Mouse (Mus musculus) layer of hippocampus, adult 9-11 months (tissue): ENCODE measurements around the gene Bean1.
A peak's percentile ranks its signal among the peaks of the same experiment; 100 is the strongest.

Experiments used
- DNase-seq: peaks from one replicate; pipeline ENCODE4 v3.0.0; 2022

Gene Bean1

DNA sequence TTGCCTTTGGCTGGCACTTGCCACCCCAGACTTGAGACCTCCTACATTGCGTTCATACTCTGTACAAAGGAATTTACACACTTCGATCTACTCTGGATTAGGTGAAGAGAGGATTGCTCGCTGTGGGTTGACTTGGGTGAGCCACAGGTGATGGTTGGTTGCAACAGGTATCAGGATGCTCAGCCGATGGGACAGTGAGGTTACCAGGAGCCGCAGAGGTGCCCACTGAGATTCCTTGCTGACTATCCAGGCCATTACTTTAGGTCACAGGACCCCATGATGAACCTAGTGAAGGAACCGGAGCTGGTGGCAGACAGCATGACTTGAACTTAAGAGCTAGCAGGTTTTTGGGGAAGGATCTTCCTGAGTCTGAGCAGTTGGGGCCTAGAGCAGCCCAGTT is 2.2 kb downstream of the Bean1 start:
- DNase-seq: no peak

DNA sequence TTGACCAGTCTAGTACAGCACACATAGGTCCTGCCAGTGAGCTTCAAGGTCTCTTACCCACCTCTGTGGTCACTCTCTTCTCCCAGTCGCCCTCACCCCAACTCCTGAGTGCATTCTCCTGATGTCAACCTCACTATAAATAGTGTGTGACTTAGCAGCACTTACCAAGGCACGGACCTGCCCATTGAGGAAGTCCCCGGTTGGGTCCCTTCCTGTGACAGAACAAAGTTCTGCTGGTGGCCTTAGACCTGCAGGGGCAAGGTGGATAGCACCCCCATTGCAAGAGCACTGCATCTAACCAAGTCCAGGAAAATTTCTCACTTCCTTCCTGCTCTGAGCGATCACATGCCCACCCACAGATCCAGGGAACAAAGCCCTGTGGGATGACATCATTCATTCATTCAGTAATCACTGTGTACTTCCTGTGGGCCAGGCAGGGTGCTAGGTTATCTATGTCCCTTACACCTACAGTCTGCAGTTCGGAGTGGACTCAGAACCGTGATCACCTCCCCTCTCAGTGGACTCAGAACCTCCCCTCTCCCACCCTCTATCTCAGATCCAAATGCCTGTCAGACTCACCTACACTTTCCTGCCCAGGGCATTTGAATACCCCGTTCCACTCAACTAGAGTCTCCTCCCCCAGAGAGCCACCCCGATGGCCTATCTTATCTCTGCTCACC is 5.7 kb downstream of the Bean1 start:
- DNase-seq: no peak

DNA sequence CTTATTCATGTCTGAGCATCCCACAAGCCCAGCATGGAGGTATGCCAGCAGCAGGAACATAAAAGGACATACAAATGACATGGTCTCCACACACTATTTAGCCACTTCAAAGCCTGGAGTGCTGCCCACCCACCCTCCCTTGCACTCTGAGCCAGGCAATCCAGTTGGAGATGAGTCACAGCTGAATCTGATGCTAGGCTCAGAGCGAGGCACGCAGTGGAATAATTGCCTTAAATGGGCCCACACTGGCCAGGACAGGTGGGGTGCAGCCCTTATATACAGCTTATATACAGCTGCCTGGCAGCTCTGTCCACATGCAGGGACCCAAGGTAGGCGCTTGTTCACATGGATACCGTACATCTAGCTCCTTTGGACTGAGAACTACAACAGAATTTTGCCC is 6.8 kb downstream of the Bean1 start:
- peak; percentile 16 for DNase-seq

DNA sequence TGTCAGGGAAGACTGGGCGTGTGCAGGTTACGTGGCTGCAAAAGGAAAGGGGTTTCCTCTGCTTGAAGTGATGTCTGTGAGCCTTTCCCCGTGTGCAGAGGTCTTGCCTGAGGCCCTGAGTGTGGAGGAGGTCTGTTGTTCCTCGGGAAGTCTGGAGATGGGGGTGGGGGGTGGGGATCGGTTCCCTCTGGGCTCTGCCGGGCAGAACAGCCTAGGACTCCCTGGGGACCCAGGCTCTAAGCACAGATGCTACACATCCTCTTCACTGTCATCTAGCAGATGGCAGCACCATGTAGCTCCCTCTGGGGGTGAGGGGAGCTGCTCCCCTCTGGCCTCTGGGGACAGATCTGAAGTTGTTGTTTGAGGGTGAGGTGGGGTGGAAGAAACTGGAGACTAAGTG is 14.7 kb downstream of the Bean1 start:
- DNase-seq: no peak

DNA sequence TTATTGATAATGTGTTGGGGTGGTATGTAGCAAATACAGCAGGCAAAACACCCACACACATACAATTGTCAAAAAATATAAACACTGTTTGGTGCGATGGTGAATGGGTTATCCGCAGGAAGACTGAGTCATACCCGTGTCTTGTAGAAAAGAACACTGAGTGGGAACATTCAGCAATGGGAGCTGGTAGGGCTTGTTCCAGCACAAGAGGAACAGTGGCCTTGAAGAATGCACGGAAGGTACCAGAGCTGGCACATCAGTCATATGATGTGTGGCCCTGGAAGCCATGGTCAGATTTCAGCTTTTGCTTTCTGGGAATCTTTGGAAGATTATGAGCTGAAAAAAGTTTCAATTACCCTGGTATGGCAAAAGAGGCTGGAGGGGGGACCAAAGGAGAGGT is 16.6 kb downstream of the Bean1 start:
- no peak for DNase-seq

DNA sequence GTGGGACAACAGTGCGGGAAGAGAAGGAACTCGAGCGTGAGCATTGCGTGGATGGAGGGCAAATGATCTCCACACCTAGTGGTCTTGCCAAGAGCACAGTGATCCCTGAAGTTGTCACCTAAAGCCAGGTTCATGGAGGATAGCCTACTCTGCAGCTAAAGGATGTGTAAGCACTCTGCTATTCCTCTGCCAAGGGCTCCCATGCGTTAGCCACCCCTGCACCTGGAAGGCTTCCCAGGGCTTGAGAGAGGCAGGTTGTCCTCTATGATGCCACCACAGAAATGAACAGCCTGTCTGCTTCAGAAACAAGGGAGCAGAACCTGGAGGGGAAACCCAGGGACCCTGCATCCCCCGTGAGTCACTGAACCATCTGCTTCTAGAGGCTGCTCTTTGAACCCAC is 17.4 kb downstream of the Bean1 start:
- DNase-seq: no peak

DNA sequence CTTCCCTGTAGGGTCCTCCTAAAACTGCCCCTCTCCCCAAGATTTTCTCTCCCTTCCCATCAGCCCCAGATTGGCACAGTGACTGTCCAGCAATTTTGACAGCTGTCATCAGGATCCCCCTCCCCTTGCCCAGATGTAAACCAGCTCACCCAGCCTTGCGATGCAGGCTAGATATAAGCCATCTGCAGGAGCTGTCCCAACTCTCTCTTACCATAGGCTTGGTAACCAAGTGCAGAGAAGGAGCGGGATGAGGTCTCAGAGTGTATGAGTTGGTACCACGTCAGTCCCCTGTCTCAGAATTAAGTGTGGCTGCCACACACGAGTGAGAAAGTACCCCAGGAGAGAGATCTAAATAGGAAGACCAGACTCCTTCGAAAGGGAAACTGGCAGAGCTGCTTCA is 18.2 kb downstream of the Bean1 start:
- DNase-seq: no peak

DNA sequence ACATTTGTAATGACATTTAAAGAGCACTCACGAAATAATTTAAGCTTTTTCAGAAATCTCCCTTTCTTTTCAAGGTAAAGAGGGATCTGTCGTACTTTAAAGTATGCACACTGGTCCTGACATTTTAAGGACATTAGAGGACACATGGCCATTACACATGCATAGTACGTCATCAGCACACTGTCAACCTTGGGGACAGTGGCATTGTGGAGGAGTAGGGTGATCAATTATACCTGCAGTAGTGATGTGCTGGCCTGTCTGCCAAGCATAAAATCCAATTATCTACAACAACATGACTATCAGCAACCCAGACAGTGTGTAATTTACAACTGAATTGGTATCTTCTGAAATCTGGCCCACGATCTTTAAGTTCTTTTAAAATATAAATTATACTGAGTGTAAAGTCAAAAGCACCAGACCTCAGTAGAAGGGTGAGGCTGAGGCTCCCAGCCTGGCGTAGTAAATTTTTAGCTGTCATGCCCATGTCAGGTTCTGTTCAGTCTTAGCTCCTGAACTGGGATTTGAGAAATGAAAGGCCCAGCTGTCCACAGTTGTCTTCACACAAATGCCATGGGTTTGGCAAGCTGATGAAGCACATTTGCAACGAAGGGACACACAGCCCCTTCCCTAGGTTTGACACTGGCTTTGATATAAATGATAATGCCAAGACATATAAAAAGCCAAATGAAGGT is 20.7 kb downstream of the Bean1 start:
- DNase-seq: no peak

DNA sequence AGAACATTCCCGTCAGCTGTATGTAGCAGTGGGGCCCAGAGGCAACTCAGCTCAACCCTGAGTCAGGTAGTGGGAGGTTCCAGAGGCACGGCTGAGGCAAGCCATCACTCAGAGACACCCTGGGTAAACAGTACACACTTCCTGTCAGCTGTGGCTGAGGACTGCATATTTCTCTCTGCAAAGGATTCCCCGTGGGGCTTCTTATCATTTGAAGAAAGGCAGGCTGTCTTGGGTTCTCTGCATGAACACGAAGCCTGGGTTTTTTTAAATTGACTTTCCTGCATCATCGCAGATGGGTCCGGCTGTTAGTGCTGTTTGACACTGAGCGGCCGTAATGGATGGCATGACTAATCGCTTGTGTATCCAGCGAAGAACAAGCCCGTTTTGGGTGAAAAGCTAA is 21.3 kb downstream of the Bean1 start:
- DNase-seq: no peak

DNA sequence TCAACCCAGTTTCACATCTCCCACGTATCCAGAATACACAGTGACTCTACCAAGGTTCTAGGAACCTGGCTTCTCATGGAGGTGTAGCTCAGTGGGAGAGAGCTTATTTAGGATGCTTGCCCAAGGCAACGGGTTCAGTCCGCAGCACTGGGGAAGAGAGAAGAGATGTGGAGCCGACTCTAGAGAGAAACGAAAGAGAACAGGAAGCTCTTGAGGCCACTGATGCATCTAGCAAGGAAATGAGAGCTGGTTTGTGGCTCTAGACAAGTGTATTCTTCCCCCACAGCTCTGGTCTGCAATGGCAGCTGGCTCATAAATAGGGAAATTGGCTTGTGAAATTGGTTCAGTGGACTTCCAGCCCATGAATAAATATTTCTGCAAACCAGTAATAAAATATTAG is 29.6 kb downstream of the Bean1 start:
- DNase-seq: no peak

DNA sequence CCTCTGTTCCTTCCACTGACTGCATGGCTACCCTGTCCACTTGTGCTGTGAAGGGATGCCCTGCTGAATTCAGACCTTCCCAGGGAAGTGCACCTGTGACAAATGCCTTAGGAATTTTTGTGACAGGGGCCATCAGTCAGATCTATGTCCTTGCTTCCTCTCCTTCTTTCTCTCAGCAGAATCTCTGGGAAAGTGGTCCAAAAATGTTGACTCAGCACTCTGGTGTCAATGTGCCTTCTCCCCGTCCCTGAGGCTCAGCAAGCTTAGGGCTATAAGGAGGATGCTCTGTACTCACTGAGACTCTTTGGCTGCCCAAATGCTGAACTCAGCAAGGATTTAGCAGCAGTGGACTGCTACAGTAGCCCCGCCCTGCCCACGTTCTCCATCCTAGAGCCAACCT is 31.4 kb downstream of the Bean1 start:
- DNase-seq: no peak

DNA sequence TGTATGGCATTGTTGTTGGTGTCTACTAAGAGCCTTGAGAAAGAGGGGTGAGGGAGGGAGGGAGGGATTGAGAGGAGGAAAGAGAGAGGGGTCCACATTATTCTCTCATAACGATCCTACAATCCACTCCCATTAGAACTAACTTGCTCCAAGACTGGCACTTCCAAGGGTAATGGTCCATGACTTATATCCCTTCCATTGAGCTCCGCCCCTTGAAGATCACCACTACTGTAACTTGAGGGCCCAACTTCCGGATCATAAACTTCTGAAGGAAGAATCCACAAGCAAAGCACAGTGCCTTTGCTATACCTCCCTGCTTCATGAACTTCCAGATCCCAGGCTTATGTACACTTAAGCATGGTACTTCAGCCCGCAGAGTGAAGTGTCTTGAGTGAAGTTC is 32.1 kb downstream of the Bean1 start:
- DNase-seq: no peak

DNA sequence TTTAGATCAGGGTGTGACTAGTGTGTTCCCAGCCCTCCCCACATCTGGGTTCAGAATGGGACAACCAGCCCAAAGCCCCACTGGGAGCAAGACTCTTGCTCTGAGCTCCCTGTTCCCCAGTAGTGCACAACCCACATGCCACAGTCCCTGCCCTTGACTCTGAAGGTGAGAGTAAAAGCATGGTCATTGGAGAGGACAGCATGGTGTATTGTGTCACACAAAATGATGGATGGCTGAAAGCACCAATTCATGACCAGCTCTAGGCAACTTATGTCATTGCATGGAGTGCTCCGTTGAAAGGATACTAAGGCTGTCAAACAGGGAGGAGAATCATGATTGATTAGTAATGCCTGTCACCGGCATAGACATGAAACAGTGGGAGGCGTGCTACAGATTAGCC is 35.0 kb downstream of the Bean1 start:
- no peak for DNase-seq

DNA sequence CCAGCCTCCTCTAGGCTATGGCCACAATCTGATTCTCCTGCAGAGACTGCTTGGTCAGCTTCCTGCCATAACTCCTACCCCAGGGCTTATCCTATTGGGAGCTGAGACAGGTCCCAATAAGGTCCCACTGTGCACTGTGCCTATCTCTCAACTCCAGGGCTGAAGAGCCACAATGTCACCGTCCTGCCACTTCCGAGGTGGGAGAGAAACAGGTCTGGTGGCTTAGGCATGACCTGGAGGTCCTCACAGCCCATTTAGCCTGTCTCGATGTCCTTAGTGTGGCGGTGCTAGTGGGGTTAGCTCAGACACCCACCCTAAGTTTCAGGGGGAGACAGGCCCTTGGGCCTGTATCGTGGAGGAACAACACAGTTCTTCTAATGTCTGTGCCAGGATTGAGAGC is 47.4 kb downstream of the Bean1 start:
- no peak for DNase-seq

DNA sequence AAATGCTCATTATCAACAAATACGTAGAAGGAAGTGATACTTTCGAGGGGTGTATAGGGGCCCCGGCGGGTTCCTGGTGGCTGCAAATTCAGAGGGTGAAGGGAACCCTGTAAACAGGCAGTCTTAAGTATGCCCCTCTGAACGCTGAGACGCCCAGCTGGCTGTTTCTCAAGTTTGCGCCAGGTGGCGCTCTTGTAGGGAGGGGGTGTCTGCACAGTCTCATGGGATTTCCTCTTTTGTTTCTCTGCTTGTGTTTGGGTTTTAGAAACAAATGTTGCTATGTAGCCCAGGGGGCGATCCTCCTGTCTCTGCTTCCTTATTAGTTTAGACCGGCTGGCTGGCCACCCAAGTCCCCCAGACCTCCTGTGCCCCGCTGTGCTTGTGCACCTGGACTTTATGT is 48.8 kb downstream of the Bean1 start:
- DNase-seq: no peak

DNA sequence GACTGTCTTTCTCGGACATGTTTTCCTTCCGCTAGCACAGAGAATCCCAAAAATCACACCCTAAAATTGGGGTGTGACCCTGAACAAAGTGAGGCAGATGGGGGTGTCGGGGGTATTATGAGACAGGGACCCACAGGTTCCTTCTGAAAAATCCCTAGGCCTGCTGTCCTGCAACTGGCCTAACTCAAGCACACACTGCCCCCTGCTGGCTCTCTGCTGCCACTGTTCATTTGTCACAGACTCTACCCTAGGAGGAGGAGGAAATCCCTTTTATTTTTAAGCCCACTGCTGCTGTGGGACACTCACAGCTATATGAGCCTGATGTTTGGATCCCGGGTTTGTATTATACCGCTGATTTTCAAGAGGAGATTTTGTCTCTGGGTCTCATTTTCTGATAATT is 49.6 kb downstream of the Bean1 start:
- DNase-seq: peak; percentile 65

DNA sequence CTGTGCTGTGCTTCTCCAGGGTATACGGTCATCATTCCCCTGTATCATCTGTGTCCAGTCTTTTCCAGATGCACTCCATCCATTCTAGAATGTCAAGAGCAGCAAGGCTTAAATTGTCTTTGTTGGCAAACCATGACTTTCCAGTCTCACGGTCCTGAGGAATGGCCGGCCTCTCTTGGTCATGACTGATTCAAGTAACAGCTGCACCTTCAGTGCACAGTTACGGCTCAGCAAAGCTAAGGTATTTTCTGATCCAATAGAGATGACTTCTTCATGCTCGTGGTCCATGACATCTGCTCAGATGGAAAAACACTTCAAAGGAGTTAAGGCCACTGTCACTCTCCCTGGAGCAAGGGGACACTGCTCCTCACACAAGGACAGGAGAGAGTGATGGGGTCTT is 56.8 kb downstream of the Bean1 start:
- DNase-seq: no peak

DNA sequence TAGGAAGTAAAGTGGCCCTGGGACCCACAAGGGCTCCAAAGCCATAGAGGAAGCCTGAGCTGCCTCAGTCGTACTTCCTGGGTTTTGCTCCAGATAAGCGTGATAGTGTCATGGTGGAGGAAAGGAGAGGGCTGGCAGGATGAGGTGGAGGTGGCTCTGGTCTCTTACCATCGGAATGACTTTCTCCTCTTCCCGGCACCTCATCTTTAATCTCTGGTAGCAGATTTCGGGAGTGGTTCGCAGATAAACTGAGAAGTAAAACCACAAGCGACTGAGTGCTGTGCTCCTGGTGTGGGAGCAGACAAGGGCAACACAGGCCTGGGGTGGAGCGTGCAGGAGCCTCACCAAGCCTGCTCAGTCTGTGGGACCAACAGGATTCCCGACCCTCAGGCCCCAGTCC is 60.1 kb downstream of the Bean1 start:
- DNase-seq: no peak

DNA sequence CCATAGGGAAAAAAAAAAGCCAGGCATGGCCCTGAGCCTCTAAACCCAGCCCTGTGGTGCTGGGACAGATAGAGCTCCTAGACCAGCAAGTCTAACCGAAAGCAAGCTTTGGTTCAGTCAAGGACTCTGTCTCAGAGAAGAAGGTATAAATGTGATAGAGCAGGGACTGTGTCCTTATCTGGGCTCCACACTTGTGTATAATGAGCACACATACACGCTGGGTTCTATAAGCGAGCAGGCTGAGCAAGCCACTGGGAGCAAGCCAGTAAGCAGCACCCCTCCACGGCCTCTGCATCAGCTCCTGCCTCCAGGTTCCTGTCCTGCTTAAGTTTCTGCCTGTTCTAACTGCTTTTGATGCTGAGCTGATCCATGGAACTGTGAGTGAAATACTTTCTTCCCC is 61.8 kb downstream of the Bean1 start:
- DNase-seq: no peak

DNA sequence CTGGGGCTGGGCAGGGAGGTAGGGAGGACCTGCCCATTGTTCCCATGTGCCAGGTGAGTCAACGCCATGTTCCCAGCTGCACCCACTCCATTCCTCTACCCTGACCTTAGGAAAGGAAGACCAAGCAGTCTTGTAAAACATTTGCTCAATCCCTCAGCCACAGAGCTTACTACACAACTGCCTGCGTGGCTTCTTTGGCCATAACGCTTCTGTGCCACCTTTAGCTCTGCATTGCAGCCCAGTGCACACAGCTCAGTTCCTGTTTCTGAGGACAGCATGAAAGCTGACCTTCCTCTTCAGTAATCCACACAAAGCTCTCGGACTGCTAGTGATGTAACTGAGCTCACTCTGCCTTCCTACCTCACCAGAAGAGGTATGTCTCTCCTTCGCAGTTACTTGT is 62.7 kb downstream of the Bean1 start:
- DNase-seq: no peak

DNA sequence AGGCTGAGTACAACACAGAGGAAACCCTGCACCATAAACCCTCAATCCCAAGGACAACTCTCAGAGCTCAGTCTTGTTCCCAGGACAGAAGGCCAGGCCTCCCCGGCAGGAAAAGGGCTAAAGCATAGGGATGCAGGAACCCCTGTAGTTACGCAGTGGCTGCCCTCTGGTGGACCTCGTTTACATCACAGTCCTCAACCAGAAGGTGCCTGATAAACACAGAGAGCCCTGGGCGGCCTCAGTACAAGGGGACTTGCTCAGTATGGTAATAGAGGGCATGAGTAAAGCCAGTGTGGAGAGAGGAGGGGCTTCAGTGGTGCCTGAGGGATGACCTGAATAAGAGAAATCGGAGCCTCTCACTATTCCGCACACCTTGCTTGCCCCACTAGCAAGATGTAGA is 64.3 kb downstream of the Bean1 start:
- no peak for DNase-seq

DNA sequence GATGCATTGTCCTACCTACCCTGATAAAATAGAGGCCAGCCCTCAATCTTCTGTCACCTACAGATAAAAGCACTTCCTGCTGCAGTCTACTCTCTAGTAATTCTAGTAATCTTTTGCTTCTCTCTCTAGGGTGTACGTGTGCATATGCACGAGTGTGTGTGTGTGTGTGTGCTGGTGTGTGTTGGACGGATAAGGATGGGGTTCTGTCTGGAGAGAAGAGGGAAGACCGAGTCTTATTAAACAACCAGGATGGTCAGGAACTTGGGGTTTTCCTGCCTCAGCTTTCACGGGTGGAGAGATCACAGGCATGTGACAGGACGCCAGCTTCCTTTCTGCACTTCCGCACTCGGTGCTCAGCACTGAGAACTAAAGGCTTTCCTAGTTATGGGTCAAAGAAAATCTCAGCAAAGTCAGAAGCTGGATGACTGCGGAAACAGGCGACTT is 69.2 kb downstream of the Bean1 start:
- DNase-seq: no peak

DNA sequence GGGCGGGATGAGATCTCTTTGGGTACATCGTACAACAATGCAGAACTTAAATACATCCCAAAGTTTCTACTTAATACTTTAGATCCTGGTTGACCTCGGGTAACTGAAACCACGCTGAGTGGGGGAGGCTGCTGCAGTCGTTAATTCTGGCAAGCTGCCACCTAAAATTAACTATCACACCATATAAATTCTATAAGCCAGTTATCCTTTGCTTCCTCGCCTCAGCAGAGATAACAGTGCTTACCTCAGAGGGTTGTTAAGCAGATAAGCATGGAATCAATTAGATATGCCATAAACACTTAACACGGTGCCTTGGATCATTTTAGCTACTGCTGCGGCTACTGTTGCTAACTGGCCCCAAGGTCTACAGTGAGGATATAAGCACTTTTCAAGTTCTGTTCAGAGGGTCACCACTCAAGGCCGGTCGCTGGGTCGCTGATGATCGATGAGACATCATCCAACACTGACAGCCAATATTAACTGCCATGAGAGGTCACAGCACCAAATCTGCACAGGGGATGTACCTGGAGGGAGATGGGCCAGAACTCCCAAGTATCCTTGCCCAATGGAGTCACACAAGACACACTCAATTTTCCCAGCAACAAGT is 71.9 kb downstream of the Bean1 start:
- DNase-seq: no peak

DNA sequence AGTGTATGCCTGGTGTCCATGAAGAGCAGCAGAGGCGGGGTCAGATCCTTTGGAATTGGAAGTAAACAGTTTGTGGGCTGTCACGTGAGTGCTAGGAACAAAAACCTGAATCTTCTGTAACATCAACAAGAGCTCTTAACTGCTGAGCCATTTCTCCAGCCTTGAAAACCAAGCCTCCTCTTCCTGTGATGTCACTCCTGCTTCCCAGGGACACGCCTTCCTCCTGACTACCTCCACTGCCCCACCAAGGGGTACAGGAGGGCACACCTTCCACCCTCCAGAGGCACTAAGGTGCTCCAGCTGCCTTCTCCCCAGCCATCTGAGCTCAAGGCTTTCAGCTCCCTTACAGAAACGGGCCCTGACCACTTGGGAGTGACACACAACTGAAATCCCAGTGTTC is 76.4 kb downstream of the Bean1 start:
- no peak for DNase-seq
